Mouse (Mus musculus): ENCODE data around the gene Trh. TPM values are rescaled to one million over a fixed set of nuclear protein-coding genes. Genes with fewer than 3 reads are reported as not detected.

The Trh gene
- polyA plus RNA-seq, 1 experiment, result not detected

DNA sequence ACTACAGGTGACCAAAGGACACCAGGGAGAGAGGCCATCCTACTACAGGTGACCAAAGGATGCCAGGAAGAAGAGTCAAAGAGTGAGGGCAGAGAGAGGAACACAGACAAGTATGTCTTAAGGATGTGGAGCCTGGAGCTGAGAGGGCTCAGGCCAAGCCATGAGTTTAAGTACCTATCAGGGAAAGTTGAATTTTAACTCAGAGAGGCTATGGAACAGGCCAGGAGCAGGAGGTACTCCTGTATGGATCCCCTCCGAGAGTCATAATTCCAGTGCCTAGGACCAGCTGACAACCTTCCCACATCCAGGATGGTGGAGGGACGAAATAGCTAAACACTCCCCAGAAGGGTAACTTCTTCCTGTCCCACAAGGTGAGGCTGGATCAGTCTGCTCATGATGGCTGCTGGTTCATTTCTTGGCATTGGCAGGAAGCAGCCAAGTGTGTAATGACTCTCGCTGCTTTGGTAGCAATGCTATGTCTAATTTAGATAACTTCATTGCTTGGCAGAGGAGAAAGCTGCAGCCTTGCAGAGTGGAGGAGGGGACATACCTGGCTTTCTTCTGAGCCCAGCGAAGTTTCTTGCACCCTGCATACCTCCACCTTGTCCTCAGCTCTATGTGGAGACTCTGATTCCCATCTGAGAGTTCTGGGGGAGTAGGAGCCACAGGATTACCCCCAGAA lies 16.9 kb upstream of the Trh start:
- no peak for TF ChIP-seq POLR2A (IDR thresholded peaks at IDR 0.05; ENCODE audit: low read depth, low read length)
- no peak for TF ChIP-seq CTCF (IDR thresholded peaks at IDR 0.05; ENCODE audit: borderline replicate concordance, insufficient read depth, low read length)

DNA sequence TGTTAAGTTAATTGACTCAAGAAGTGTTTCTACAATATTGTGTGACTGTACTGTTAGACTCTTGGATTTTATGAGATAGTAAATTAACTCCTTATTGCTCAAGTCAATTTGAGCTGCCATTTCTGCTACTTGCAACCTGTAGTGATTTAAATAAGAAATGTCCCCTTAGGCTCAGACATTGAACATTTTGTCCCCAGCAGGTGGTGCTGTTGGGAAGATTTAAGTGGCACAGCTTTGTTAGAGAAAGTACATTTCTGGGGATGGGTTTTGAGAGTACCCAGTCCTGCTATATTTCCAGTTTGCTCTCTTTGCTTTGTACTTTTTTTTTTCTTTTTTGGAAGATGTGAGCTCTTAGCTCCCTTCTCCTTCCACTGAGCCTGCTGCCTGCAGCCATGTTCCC lies 10.9 kb upstream of the Trh start:
- TF ChIP-seq CTCF (IDR thresholded peaks at IDR 0.05; ENCODE audit: borderline replicate concordance, insufficient read depth, low read length), result no peak
- no peak for TF ChIP-seq POLR2A (IDR thresholded peaks at IDR 0.05; ENCODE audit: low read depth, low read length)
- H3K4me1 ChIP-seq (ENCODE audit: control insufficient read depth, insufficient read depth, low read length), result no peaks in the 10 kb centered on the region
- H3K4me3 ChIP-seq (ENCODE audit: insufficient read depth, low read length), result no peak overlapping the region
- H3K27ac ChIP-seq (ENCODE audit: insufficient read depth, low read length), result no peak overlapping the region

More for the DNA sequence above, 16.9 kb upstream of the Trh start:
- Histone ChIP-seq H3K4me3 (ENCODE audit: insufficient read depth, low read length) (no peak overlapping the region), H3K4me1 (ENCODE audit: control insufficient read depth, insufficient read depth, low read length) (no peaks in the 10 kb centered on the region), H3K27ac (ENCODE audit: insufficient read depth, low read length) (no peak overlapping the region)

- TF ChIP-seq CTCF (IDR thresholded peaks at IDR 0.05; ENCODE audit: borderline replicate concordance, insufficient read depth, low read length) (no peak), POLR2A (IDR thresholded peaks at IDR 0.05; ENCODE audit: low read depth, low read length) (no peak)
- H3K4me3 ChIP-seq (ENCODE audit: insufficient read depth, low read length), result no peak overlapping the region
- no peaks in the 10 kb centered on the region for H3K4me1 ChIP-seq (ENCODE audit: control insufficient read depth, insufficient read depth, low read length)
- H3K27ac ChIP-seq (ENCODE audit: insufficient read depth, low read length), result no peak overlapping the region
These were observed 8.9 kb upstream of the Trh start for GRCm38 (mm10) chr6:92253253-92253870.

DNA sequence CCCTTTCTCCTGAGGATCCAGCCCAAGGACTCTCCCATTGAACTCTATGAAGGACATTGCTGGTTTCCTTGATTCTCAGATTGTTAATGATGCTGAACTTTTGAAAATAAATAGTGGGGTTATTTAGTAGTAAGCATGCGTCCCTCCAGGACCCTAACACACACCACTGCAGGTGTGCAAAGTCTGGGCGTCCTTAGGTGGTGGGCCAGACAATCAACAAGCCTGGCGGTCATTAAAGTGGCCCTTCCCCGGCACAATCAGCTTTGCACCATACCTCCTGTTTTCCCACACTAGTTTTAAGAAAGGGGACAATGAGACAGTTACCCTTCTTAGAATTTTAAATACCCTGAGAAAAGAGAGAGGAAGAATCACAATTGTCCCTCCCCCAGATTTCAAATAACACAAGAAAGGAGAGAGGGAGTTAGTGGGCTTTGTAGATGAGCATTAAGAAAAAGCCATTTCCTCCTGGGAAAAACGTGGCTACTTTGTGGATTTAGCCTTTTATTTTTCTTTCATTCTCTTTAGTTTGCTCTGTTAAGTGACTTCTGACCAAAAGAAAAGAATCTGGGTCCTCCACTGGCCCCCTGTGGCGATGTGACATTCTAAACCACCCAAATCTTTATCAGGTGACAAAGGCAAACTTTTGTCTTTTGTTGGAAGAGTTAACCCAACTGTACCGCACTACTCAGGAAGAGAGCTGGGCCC lies 2.9 kb upstream of the Trh start:
- Histone ChIP-seq H3K4me3 (ENCODE audit: insufficient read depth, low read length) (no peak overlapping the region), H3K27ac (ENCODE audit: insufficient read depth, low read length) (no peak overlapping the region), H3K4me1 (ENCODE audit: control insufficient read depth, insufficient read depth, low read length) (no peaks in the 10 kb centered on the region)
- no peak for TF ChIP-seq POLR2A (IDR thresholded peaks at IDR 0.05; ENCODE audit: low read depth, low read length)
- TF ChIP-seq CTCF (IDR thresholded peaks at IDR 0.05; ENCODE audit: borderline replicate concordance, insufficient read depth, low read length), result no peak

GRCm38 (mm10) chr6:92246335-92246734 lies 1.9 kb upstream of the Trh start:
- Histone ChIP-seq H3K4me1 (ENCODE audit: control insufficient read depth, insufficient read depth, low read length) (no peaks in the 10 kb centered on the region), H3K27ac (ENCODE audit: insufficient read depth, low read length) (no peak overlapping the region), H3K4me3 (ENCODE audit: insufficient read depth, low read length) (no peak overlapping the region)
- TF ChIP-seq POLR2A (IDR thresholded peaks at IDR 0.05; ENCODE audit: low read depth, low read length), result no peak
- TF ChIP-seq CTCF (IDR thresholded peaks at IDR 0.05; ENCODE audit: borderline replicate concordance, insufficient read depth, low read length), result no peak

DNA sequence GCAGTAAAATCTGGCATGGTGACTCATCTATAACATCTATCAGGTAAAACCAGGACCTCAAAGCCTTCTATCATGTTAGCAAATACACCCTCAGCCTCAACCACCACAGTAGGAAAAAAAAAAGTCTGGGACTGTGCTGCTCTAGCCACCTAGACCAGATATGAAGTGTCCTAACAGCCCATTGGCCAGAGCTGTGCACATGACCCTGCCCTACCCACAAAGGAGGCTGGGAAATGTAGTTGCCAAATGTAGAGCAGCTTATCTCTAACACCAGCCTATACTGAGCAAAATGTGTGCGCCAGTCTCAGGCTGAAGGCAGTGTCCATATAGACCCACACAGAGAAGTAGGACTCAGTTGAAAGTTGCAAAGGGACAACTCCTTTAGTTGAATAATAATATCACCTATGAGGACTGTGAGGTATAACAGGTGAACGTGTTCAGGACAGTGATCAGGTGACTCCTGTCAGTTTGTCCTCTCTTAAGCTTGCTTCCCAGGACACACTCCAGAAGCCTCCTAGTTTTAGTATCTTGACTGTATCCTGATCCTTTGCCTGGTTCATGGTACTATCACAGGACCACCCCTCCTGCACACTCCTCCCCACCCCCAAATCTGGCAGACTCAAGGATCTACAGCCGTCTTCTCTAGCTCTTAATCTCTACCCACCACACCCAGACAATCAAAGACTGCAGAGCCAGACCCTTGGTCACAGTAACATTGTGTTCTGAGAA lies 3.1 kb downstream of the Trh start:
- no peaks in the 10 kb centered on the region for H3K4me1 ChIP-seq (ENCODE audit: control insufficient read depth, insufficient read depth, low read length)
- H3K4me3 ChIP-seq (ENCODE audit: insufficient read depth, low read length), result no peak overlapping the region
- no peak for TF ChIP-seq CTCF (IDR thresholded peaks at IDR 0.05; ENCODE audit: borderline replicate concordance, insufficient read depth, low read length)
- TF ChIP-seq POLR2A (IDR thresholded peaks at IDR 0.05; ENCODE audit: low read depth, low read length), result no peak
- no peak overlapping the region for H3K27ac ChIP-seq (ENCODE audit: insufficient read depth, low read length)

DNA sequence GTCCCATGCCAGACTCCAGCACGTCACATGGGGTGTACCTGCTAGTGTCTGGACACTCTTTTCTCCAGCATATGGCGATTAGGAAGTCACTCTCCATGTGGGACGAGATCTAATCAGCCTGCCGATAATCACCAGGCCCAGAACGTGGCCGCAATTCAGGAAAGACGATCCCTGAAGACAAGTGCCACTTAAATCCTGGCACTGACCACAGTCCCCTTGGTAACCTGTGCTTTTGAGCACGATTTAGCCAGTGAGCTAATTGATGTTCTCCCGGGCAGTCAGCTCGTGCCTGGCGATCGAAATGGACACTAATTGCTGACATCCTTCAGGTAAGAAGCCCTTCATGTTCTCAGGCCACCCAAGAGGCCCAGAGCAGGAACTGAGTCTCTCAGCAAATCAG lies 9.4 kb downstream of the Trh start:
- Histone ChIP-seq H3K4me3 (ENCODE audit: insufficient read depth, low read length) (no peak overlapping the region), H3K27ac (ENCODE audit: insufficient read depth, low read length) (no peak overlapping the region), H3K4me1 (ENCODE audit: control insufficient read depth, insufficient read depth, low read length) (no peaks in the 10 kb centered on the region)
- TF ChIP-seq POLR2A (IDR thresholded peaks at IDR 0.05; ENCODE audit: low read depth, low read length), result no peak
- TF ChIP-seq CTCF (IDR thresholded peaks at IDR 0.05; ENCODE audit: borderline replicate concordance, insufficient read depth, low read length), result no peak

DNA sequence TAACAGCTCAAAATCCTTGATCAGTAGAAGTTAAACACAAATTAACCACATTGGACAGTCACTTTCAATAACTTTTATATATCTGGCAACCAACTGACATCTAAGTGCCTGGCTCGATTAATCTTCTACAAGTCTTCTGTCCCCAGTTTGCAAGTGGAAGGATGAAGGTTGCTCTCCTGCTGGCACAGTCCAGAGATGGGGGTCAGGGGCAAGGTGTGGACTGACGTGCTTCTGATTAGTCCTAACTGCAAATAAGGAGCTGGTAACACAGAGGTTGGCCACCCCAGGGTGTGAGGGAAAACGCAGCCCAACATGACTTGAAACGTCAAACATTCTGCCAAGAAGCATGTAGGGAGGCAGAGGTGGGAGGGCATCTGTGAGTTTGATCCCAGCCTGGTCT lies 12.7 kb downstream of the Trh start:
- H3K27ac ChIP-seq (ENCODE audit: insufficient read depth, low read length), result no peak overlapping the region
- no peak for TF ChIP-seq CTCF (IDR thresholded peaks at IDR 0.05; ENCODE audit: borderline replicate concordance, insufficient read depth, low read length)
- no peak for TF ChIP-seq POLR2A (IDR thresholded peaks at IDR 0.05; ENCODE audit: low read depth, low read length)
- H3K4me3 ChIP-seq (ENCODE audit: insufficient read depth, low read length), result no peak overlapping the region
- no peaks in the 10 kb centered on the region for H3K4me1 ChIP-seq (ENCODE audit: control insufficient read depth, insufficient read depth, low read length)

GRCm38 (mm10) chr6:92231356-92231755 lies 13.1 kb downstream of the Trh start:
- Histone ChIP-seq H3K27ac (ENCODE audit: insufficient read depth, low read length) (no peak overlapping the region), H3K4me1 (ENCODE audit: control insufficient read depth, insufficient read depth, low read length) (no peaks in the 10 kb centered on the region), H3K4me3 (ENCODE audit: insufficient read depth, low read length) (no peak overlapping the region)
- TF ChIP-seq CTCF (IDR thresholded peaks at IDR 0.05; ENCODE audit: borderline replicate concordance, insufficient read depth, low read length), result no peak
- no peak for TF ChIP-seq POLR2A (IDR thresholded peaks at IDR 0.05; ENCODE audit: low read depth, low read length)
